Mouse (Mus musculus) embryonic stem cell, embryonic (primary cell): ENCODE data around the gene Dhps.

Experiments
- CTCF ChIA-PET, 4 experiments: fragments of 300-600 bp in 2 of 4; fragments of 350-600 bp in 2 of 4; sonication (Branson Sonifier 250); formaldehyde crosslinking; loops; one replicate each; lab custom pipeline; 2022; ENCODE audit warnings: inconsistent platforms in 2 of 4; lab: Charles Lee
- POLR2A ChIA-PET, 4 experiments: fragments of 300-600 bp in 2 of 4; fragments of 350-600 bp in 2 of 4; sonication (Branson Sonifier 250); formaldehyde crosslinking; loops; one replicate each; lab custom pipeline; 2022; ENCODE audit warnings: antibody characterized with exemption in 4 of 4, inconsistent platforms in 1 of 4; lab: Charles Lee

Dhps gene

GRCm38 (mm10) chr8:85036718-85037365 is 34.7 kb upstream of the Dhps start, which contains the start of gene Tnpo2:
TSS of gene Tnpo2 (plus strand) at chr8:85036915.
- POLR2A ChIA-PET: interaction anchor here (0.6 to 21.3 kb wide), 141 partner anchors 8 to 1581 kb away, joined by 3 to 488 read pairs (median 5); partner anchors contain the start of genes Asna1 (in 4 of the 4), Dhps (in 4 of the 4), Trir (in 4 of the 4) and Calr (in 3 of the 4)
- CTCF ChIA-PET: interaction anchor here (0.6 to 2.2 kb wide), 25 partner anchors 11 to 1872 kb away, joined by 3 to 14 read pairs (median 4); partner anchors contain the start of genes Fbxw9 (in 2 of the 4), Asna1 (in 1 of the 4), Farsa (in 1 of the 4) and Gcdh (in 1 of the 4)

- POLR2A ChIA-PET: interaction anchor here (0.6 to 21.3 kb wide), 127 partner anchors 7 to 1581 kb away, joined by 3 to 488 read pairs (median 5); partner anchors contain the start of genes Asna1 (in 4 of the 4), Dhps (in 4 of the 4), Trir (in 4 of the 4) and Calr (in 3 of the 4)
- CTCF ChIA-PET: interaction anchor here (0.7 to 2.2 kb wide), 21 partner anchors 12 to 1872 kb away, joined by 3 to 14 read pairs (median 4); partner anchors contain the start of genes Fbxw9 (in 2 of the 4), Asna1 (in 1 of the 4), Dhps (in 1 of the 4) and Hook2 (in 1 of the 4)
Measured at GRCm38 (mm10) chr8:85037366-85037680, 34.2 kb upstream of the Dhps start.

GRCm38 (mm10) chr8:85037681-85038531 is 33.7 kb upstream of the Dhps start:
- POLR2A ChIA-PET: interaction anchor here (0.6 to 21.3 kb wide), 100 partner anchors 8 to 1323 kb away, joined by 3 to 488 read pairs (median 7); partner anchors contain the start of genes Asna1 (in 4 of the 4), Dhps (in 4 of the 4), Trir (in 4 of the 4) and Fbxw9 (in 3 of the 4)
- CTCF ChIA-PET: interaction anchor here in 3 of 4 experiments (0.5 to 2.2 kb wide), 13 partner anchors 25 to 225 kb away, joined by 3 to 14 read pairs (median 4); partner anchors contain the start of genes Dhps (in 1 of the 3) and Hook2 (in 1 of the 3)

GRCm38 (mm10) chr8:85043619-85044018 is 27.9 kb upstream of the Dhps start:
- ChIA-PET POLR2A (interaction anchor here in 3 of 4 experiments (0.5 to 21.3 kb wide), 14 partner anchors 8 to 32 kb away, joined by 3 to 488 read pairs (median 6); partner anchors contain the start of genes Dhps (in 3 of the 3), Fbxw9 (in 3 of the 3), Trir (in 2 of the 3) and Asna1 (in 1 of the 3)), CTCF (interaction anchor here in 1 of 4 experiments (0.8 to 1.1 kb wide), 2 partner anchors 31 to 46 kb away, joined by 3 read pairs; no protein-coding TSS in a partner anchor)

GRCm38 (mm10) chr8:85057367-85057766 is 14.2 kb upstream of the Dhps start:
- CTCF ChIA-PET: interaction anchor here in 1 of 4 experiments (1.3 kb wide), 1 partner anchor 19 kb away, joined by 4 read pairs; no protein-coding TSS in a partner anchor

GRCm38 (mm10) chr8:85059879-85060616 is 11.5 kb upstream of the Dhps start, which contains the start of gene Fbxw9:
TSS of gene Fbxw9 (plus strand) at chr8:85060055.
- POLR2A ChIA-PET: interaction anchor here (0.5 to 13.9 kb wide), 44 partner anchors 8 to 1701 kb away, joined by 3 to 338 read pairs (median 5); partner anchors contain the start of genes Dhps (in 4 of the 4), Tnpo2 (in 4 of the 4), Man2b1 (in 3 of the 4) and Trir (in 3 of the 4)

More at GRCm38 (mm10) chr8:85057367-85057766, 14.2 kb upstream of the Dhps start:
- POLR2A ChIA-PET: interaction anchor here (0.6 to 13.9 kb wide), 16 partner anchors 8 to 386 kb away, joined by 3 to 338 read pairs (median 4); partner anchors contain the start of genes Dhps (in 4 of the 4), Tnpo2 (in 2 of the 4), Wdr83 (in 1 of the 4) and Wdr83os (in 1 of the 4)

GRCm38 (mm10) chr8:85062603-85063002 is 9.0 kb upstream of the Dhps start:
- ChIA-PET POLR2A (interaction anchor here (0.6 to 13.9 kb wide), 20 partner anchors 9 to 96 kb away, joined by 3 to 338 read pairs (median 6); partner anchors contain the start of genes Dhps (in 4 of the 4), Man2b1 (in 2 of the 4), Tnpo2 (in 2 of the 4) and Wdr83 (in 2 of the 4)), CTCF (interaction anchor here in 2 of 4 experiments (0.7 to 1.9 kb wide), 4 partner anchors 9 to 51 kb away, joined by 3 to 12 read pairs (median 6); partner anchors contain the start of gene Dhps (in 2 of the 2))

More at GRCm38 (mm10) chr8:85059879-85060616, 11.5 kb upstream of the Dhps start, which contains the start of gene Fbxw9:
- CTCF ChIA-PET: interaction anchor here (0.6 to 1.7 kb wide), 9 partner anchors 12 to 336 kb away, joined by 3 to 12 read pairs (median 4); partner anchors contain the start of genes Tnpo2 (in 2 of the 4) and Dhps (in 1 of the 4)

GRCm38 (mm10) chr8:85065213-85065612 is 6.3 kb upstream of the Dhps start:
- CTCF ChIA-PET: no interaction called here
- POLR2A ChIA-PET: interaction anchor here in 3 of 4 experiments (0.8 to 13.9 kb wide), 10 partner anchors 8 to 86 kb away, joined by 3 to 338 read pairs (median 6); partner anchors contain the start of genes Tnpo2 (in 2 of the 3), Dhps (in 1 of the 3), Man2b1 (in 1 of the 3) and Wdr83 (in 1 of the 3)

- ChIA-PET POLR2A (interaction anchor here in 2 of 4 experiments (1.0 to 13.9 kb wide), 7 partner anchors 10 to 106 kb away, joined by 3 to 338 read pairs (median 4); partner anchors contain the start of genes Tnpo2 (in 2 of the 2), Man2b1 (in 1 of the 2), Trir (in 1 of the 2) and Wdr83 (in 1 of the 2)), CTCF (no interaction called here)
Measured at GRCm38 (mm10) chr8:85067155-85067554, 4.4 kb upstream of the Dhps start.

GRCm38 (mm10) chr8:85067982-85068381 is 3.6 kb upstream of the Dhps start, which contains the start of gene Gm5741:
TSS of gene Gm5741 (minus strand) at chr8:85067982.
- POLR2A ChIA-PET: interaction anchor here in 3 of 4 experiments (0.5 to 13.9 kb wide), 8 partner anchors 8 to 107 kb away, joined by 3 to 338 read pairs (median 4); partner anchors contain the start of genes Tnpo2 (in 2 of the 3), Fbxw9 (in 1 of the 3), Man2b1 (in 1 of the 3) and Trir (in 1 of the 3)
- CTCF ChIA-PET: no interaction called here

- ChIA-PET CTCF (interaction anchor here in 3 of 4 experiments (0.6 to 3.6 kb wide), 12 partner anchors 9 to 335 kb away, joined by 3 to 22 read pairs (median 4); partner anchors contain the start of genes Wdr83os (in 2 of the 3), Man2b1 (in 1 of the 3), Mast1 (in 1 of the 3) and Wdr83 (in 1 of the 3)), POLR2A (interaction anchor here (0.6 to 12.9 kb wide), 146 partner anchors 9 to 1806 kb away, joined by 3 to 479 read pairs (median 6); partner anchors contain the start of genes Junb (in 4 of the 4), Man2b1 (in 4 of the 4), Tnpo2 (in 4 of the 4) and Wdr83 (in 4 of the 4))
Measured at GRCm38 (mm10) chr8:85071041-85071440, 516 bp upstream of the Dhps start.

GRCm38 (mm10) chr8:85072364-85072929 is 890 bp downstream of the Dhps start:
- CTCF ChIA-PET: interaction anchor here in 3 of 4 experiments (0.6 to 3.6 kb wide), 15 partner anchors 8 to 178 kb away, joined by 3 to 22 read pairs (median 4); partner anchors contain the start of genes Wdr83os (in 3 of the 3), Fbxw9 (in 1 of the 3), Man2b1 (in 1 of the 3) and Wdr83 (in 1 of the 3)

GRCm38 (mm10) chr8:85073041-85073612 is 1.6 kb downstream of the Dhps start:
- ChIA-PET CTCF (interaction anchor here in 1 of 4 experiments (1.2 to 3.6 kb wide), 5 partner anchors 10 to 84 kb away, joined by 3 to 22 read pairs (median 5); partner anchors contain the start of genes Fbxw9 and Man2b1), POLR2A (interaction anchor here (0.5 to 12.9 kb wide), 32 partner anchors 10 to 1596 kb away, joined by 3 to 479 read pairs (median 22); partner anchors contain the start of genes Fbxw9 (in 3 of the 4), Man2b1 (in 3 of the 4), Asna1 (in 2 of the 4) and Junb (in 2 of the 4))

More at GRCm38 (mm10) chr8:85072364-85072929, 890 bp downstream of the Dhps start:
- POLR2A ChIA-PET: interaction anchor here (0.5 to 12.9 kb wide), 139 partner anchors 8 to 1595 kb away, joined by 3 to 479 read pairs (median 6); partner anchors contain the start of genes Man2b1 (in 4 of the 4), Tnpo2 (in 4 of the 4), Trir (in 4 of the 4) and Wdr83 (in 4 of the 4)

GRCm38 (mm10) chr8:85074167-85074566 is 2.6 kb downstream of the Dhps start:
- CTCF ChIA-PET: interaction anchor here in 1 of 4 experiments (0.6 to 3.6 kb wide), 2 partner anchors 9 to 14 kb away, joined by 3 to 22 read pairs; partner anchors contain the start of gene Man2b1
- POLR2A ChIA-PET: interaction anchor here in 2 of 4 experiments (1.0 to 12.9 kb wide), 11 partner anchors 9 to 96 kb away, joined by 3 to 479 read pairs (median 28); partner anchors contain the start of genes Fbxw9 (in 2 of the 2), Man2b1 (in 2 of the 2), Junb (in 1 of the 2) and Tnpo2 (in 1 of the 2)
